Mouse (Mus musculus): ENCODE results near the gene Bcl2l11.

Gene Bcl2l11

DNA sequence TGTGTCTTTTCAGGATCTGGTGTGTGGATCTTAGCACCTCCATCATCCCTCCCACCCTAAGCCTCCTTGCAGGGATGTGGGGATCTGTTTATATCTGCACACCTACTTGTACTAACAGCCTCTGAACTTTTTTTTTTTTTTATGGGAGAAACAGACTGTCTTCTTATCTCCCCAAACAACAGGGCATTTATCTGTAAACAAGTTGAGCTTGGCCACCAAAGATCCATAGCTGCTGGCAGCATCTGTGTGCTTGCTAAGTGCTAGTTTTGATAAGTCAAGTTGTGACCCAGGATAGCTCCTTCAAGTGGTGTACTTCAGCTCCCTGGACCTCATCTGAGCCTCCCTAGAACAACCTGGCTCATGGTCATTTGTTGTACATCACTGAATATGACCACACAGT is 18.2 kb downstream of the Bcl2l11 start:
- no peak for DNase-seq

DNA sequence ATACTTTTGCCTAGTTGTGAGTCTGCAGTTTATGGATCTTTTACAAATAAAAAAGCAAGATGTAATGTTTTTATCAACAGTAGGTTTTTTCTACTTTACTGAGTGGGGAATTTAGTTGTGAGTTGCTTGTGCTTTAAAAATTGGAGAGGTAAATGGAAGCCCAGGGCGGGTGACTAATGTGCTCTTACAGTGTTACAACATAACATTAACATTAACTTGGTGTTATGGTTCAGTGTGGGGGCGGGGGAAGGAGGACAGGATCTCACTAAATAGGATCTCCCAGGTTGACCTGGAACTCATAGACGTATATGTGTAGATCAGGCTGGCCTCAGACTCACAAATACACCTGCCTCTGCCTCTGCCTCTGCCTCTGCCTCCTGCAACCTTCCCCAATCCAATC is 19.6 kb downstream of the Bcl2l11 start:
- DNase-seq = no peak

DNA sequence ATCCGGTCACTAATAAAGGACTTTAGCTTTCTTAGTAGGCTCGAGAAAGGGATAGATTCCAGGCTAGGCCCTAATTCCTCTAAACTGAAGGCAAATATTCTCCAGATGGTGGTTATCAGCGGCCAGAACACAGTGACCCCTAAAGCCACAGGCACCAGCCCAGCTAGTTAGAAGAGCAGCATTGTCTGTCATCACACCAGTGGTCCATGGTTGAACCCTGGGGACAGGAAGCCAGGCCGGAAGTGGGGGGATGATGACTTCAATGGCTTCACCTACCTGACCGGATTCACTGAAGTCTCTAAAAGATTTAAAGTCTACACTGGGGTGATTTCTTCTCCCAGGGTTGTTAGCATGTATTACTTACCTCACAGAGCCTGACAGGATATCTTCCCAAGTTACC is 23.8 kb downstream of the Bcl2l11 start:
- DNase-seq = no peak

DNA sequence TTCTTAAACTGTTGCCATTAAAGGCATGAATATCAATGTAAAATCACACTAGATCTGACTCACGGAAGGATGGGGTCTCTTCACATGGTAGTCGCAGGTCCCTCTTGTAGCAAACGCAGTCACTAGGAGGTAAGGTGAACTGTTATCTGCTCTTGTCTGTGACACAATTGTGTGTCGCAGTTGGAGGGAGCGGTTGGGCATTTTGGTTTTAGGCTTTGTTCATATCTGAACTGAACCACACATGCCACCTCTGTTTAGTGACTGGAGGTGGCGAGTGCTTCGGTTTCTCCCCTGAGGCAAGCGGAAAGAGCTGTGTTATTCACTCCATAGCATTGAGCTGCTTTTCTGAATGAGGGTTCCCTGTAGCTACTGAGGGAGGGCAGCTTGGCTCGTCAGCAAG is 26.4 kb downstream of the Bcl2l11 start:
- DNase-seq = no peak

DNA sequence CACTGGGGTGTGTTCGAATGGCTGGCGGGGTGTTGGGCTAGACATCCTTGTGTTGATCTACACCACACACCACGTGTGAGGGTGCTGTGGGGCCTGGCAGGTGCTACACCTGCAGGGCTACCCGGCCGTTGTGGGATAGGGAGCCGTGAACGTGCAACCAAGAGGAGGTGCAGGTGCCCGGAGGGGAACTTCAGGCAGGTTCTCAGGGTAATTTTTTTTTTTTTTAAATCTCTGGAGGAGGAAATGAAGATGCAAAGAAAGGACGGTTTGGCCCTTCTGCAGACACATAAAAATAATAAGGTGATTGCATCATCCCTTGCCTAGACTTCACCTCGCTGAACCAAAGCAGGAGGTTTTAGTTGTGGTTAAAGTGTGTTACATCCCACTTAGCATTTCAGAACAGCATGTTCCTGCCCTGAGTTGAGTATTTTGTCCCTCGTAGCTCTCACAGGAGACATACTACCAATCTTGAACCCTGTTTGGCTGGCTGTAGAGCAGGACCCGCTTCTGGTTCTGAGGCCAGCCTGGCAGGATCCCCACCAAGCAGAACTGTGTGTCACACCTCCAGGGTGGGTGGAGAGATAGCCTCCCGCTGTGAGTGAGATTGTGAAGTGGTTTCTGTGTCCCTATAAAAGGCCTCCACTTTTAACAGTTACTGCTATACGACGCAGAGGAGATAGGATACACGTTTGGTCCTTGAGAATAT is 27.2 kb downstream of the Bcl2l11 start:
- no peak for DNase-seq

DNA sequence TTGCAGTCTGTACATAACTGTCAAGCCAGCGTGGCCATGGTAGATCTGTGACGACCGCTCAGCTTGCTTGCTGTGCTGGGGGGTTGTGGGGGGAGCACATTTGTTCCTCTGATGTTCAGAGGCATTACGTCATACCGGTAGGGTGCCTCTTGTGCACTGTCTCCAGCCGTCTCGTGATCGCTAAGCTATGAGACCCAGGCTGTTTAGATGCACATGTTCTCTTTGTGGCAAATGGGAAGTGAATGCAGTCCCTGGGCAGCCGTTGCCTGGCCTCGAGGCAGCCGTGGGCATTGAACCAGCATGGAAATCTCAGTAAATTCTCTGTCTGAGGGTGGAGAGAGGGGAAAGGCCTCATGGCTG is 27.7 kb downstream of the Bcl2l11 start:
- no peak for DNase-seq

DNA sequence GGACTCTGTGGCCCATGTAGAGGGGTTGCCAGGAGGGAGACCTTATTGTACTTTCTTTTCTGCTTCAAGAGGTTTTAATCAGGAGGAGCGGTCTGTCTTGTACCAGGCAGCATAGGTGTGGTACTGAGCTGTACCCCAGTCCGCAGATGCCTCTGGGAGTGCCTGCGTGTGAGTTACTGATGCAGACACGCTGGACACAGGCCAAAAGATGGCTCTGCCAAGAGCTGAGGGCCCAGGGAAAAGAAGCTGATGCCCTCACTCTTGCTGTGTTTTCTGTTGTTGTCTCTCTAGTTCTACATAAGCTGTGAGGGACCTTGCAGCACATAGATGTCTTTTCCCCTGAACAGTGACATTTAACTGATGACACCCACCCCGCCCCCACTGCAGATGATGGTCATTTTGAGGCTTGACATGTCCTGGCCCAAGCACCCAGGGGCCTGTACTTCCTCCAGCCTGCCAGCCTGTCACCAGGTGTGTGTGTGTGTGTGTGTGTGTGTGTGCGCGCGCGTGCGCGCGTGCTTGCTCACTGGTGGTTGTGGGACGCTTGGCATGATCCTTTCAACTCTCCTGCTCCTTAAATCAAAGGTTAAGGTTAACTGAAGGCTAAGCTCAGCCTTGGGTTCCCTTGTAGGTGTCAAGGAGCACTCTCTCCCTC is 29.7 kb downstream of the Bcl2l11 start:
- DNase-seq = no peak

DNA sequence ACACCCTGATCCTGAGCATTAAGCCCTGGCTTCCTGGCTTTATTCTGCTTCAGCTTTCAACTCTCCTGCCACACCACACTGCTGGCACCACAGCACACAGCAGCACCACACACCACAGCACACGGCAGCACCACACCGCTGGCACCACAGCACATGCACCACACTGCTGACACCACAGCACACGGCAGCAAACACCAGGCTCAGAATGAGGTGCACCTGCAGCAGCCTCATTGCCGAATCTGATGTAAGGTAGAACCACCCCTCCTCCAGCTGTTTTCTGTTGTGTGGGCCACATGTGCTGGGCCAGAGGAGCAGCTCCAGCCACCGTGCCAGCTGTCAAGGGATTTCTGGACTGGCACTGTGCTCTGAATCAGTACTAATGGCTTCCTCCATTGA is 30.2 kb downstream of the Bcl2l11 start:
- DNase-seq = no peak

DNA sequence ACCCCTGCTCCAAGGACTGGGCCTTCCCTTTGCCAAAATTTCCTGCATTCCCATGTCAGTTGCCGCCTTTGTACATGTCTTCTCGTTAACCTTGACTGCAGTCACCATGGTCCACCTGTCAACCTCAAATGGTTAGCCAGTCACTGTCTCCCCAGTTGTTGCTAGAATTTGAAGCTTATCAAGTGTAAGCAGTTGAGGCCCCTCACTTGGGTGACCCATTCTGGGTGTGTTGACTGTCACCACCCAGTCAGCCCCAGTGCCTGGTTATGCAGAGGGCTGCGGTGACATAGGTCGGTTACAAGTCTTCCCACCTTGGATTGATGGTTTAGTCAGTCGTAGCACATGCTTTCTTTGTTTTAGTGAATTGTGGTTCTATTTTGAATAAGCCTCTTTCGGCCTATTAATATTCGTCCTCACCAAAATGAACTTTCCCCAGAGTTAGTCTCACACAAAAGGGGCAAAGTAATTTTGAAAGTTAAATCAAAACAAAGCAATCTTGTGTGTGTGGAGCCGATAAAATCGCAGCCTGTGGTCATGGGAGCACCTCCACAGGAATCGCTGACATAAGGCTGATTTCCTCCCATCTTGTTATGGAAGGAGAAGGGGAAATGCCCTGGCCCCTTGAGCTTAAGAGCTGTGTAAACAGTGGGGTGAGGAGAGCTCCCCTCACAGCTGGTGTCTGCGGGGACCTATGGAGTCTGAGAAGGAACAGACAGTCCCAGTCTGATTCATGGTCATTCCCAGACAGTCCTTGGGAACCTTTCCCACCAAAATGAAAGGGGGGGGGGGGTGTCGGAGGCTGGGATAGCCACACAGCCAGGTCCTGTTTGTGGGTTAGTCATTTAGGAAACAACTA is 30.9 kb downstream of the Bcl2l11 start:
- DNase-seq = no peak

DNA sequence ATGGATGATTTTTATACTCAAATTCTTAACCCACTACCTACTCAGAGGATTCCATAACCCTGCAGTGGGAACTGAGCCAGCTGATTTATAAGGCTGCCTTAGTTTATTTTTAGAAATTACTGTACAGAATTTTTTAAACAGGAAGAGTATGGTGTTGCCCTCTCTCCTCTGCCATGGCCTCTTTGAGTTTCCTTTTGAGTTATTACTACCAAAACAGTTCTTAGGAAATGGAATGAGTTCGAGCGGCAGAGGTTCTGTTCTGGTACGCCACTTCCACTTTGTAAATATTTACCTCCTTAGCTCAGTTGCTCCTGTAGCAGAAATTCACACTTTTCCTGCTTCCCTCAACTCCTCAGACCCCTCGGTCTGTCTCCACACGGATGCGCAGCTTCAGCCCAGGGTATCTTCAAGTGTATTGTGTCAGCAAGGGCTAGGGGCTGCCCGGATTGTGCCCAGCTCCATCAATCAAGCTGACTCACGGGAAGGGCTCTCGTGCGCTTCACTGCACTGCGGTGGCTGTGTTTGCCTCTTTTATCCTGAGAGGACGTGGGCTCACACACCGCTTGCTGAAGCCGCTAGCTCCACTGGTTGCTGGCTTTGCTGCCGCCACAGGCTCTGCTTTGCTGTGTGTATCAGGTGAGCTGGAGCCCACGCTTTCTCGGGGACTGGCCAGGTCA is 33.0 kb downstream of the Bcl2l11 start:
- DNase-seq = no peak

DNA sequence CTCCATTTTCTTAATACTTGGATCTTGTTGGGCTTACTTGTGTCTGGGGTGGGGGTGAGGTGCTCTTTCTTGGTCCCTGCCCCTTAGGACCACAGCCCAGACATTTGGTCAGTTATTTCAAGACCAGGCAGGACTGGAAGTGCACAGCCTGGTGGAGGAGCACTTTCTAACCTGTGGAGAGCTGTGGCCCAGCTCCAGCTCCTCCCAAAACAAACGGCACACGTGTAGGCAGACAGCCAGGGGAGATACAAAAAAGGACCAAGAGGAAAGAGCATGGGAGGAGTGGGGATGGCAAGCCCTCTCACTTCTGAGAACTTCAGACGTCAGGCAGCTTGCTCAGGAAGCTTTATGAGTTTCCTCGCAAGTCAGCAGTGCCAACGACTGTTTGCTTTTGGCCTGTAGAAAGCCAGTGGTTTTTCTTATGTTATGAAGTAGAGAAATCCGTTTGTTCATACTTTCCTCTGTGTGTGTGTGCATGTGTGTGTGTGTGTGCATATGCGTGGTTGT is 33.8 kb downstream of the Bcl2l11 start:
- no peak for DNase-seq

DNA sequence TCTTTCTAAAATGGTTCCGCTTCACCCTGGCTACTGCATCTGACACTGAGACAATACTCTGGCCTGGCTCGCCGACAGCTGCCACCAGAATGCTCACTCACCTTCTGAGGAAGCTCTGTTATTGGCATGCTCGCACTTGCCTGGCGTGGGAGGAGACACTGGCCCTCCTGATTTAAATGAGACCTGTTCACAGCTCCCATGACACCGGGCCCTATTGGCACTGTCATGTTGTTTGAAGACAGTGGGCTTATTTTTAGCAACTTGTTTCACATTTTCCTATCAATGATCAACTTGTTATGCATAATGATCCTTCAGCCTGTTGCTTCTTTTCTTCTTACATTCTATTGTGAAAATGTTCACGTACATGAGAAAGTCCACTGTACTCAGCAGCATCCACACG is 37.3 kb downstream of the Bcl2l11 start:
- no peak for DNase-seq

DNA sequence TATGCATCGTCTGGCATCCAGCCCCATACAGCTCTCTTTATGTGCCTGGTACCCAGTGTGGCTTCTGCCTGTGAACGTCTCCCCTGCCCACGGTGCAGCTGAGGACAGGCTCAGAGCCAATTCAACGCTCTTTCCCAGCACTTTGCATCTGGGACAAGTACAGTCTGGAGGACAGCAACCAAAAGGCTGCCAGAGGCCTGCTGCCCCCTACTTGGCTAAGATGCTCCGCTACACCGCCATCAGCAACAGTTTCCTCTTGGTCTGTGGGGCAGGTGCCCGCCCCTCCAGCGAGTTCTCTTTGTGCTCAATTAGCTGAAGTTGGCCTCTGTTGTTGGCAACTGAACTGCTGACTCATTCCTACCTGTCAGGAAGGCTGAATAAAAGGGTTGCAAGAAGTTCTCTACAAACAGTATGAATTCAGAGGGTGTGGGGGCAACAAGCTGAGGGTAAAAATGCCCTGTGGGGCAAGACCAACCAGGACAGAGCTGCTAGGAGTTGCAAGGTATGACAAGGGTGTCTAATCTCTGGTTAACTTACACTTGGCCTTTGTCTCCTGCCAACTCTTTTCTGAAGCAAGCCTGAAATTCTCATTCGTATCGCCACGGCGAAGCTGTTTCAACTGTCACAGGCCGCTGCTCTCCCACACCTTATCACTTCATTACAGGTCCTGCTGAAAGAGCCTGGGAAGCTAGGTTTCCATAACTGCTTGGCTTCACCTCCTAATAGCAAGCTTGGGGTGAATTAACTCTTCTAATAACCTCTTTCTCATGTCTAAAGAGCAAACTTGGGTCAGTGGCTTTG is 41.0 kb downstream of the Bcl2l11 start:
- DNase-seq = peak; percentile 51

DNA sequence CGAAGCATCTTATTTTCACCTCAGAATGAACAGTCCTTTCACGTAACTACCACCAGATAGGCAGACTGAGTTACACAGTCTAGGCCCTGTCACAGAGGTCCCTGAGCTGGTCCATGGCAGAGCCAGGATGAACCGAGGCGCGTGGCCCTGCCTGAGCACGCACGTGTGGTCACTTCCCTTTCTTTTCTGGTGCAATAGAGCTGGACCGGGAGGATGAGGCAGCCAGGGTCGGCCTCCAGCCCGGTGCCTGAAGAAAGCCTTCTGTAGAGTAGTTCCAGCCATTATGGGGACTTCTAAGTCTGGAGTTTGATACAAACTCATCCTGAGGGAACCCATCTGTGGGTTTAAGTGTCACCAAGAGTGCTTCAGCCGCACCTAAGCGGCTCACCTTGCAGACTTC is 42.1 kb downstream of the Bcl2l11 start:
- no peak for DNase-seq

DNA sequence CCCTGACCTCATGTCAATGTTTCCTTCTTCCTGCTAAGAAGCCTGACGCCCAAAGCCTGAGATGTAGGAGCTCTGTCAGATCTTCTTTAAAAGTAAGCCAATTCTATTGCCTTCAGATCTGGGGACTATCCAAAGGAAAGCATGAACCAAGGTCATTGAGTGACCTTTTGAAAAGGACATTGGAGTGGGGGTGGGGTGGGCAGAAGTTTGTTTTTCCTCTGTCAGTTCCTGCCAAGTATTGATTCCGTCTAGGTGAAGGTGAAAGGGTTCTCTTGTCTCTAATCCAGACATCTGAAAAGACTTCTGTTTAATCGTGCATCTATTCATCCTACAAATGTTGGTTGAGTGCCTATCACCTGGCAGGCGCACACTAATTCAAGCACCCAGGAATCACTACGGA is 43.6 kb downstream of the Bcl2l11 start:
- DNase-seq = no peak

DNA sequence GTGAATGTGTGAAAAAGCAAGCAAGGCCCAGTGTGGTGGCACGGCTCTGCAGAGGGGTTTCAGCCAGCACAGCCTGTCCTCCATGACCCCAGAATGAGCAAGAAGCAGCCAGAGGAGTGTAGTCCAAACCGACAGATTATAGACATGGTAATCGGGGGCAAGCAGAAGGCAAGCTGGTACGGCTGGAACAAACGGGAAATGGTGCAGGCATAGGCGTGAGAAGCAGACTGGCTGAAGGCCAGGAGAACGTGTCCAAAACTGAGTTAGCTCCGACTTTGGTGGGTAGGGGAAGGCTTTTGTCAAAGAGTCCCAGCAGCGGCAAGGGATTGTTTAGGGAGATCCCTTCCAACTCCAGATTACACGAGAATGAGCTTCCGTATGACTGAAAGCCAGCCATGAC is 44.1 kb downstream of the Bcl2l11 start:
- no peak for DNase-seq

DNA sequence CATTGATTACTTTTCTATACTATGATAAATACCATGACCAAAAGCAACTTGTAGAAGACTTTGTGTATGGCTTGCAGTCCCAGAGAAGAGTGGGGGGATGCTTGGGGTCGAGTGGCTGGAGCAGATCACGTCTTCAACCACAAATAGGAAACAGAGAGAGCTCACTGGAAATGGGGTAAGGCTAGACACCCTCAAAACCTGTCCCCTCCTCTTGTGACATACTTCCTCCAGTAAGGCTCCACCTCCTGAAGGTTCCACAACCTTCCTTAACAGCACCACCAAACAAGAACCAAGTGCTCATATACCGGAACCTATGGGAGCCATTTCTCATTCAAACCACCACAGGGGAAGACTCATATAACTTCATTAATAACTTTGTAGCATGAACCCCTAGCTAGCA is 44.8 kb downstream of the Bcl2l11 start:
- no peak for DNase-seq

DNA sequence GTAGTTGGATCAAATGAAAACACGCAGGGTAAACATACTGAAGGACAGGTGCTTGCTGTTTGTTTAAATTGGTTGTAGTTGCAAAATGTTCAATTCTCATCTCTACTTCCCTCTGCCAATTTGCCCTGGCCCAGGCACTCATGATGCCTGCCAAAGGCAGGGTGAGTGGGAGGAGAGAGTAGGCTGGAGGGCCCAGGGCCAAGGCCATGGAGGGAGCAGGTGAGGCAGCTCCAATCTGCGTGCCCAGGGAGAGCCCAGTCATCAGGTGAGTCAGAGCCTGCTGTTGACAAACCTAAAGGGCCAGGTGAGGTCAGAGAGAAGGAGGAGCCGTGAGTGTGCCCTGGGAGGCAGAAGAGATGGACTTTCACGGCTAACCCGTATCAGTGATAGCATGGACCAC is 46.4 kb downstream of the Bcl2l11 start:
- DNase-seq = no peak

DNA sequence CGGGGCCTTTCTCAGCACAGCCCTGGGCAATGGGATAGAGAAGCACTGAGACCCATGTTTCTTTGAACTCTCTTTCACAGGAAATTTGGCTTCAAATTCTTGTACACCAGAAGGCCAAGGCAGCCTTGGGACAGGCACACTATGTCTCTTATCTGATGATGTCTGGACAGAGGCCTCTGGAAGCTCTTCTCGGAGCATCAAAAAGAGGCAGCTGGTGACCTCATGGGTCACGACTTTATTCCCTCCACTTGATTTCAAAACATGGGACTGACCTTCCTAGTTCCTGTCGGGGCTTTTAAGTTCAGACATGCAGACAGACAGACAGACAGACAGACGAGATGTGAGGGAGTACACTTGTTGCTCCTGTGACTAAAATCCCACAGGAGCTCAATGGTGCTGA is 48.3 kb downstream of the Bcl2l11 start:
- DNase-seq = no peak

DNA sequence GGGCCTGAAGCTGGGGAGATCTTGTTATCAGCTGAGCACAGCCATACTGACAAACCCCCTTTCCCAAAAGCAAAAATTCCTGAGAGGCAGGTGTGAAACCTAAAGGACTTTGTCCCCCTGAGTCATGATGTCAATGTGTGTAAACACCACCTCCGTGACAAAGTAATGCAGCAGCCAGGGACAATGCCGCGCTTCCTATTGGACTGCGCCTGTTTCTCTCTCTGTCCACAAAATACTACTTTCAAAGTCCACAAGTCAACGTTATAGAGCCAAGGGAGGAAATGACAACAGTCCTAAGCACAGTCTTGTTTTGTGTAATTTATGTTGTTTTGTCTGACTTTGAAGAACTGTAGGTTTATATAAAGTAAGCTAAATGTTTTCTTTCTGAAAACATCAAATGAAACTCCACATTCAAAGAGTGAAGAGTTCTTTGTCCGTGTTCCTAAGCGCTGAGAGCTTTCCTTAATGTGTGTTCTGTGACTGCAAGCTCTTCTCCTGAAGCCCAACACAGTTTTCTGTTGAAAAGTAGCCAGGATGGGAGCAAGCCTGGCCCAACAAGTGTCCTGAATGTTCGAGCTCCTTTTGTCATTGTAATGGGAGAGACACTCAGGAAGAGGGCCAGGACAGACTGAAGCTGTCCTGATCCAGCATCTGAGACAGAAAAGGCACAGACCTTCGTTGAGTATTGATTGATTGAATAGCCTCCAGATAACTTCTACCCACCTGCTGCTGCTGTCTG is 48.9 kb downstream of the Bcl2l11 start:
- DNase-seq = no peak

DNA sequence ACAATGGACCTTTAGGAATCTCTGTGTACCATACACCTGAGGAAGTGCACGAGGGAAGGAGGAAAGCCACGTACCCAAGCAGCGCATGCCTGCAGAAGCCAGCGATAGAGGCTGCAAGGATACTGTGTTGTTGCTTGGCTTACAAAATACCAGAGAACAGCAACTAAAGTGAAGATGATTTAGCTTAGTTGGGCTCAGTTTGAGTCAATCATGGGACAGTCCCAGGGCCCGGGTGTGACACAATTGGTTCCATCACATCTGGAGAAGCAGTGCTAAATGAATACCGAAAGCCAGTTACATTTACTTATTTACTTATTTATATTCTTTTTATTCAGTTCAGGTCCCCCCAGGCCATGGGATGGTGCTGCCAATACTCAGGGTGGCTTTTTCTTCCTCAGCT is 49.8 kb downstream of the Bcl2l11 start:
- no peak for DNase-seq

Measured in kidney, adult 11 months (tissue).